Mouse (Mus musculus): ENCODE results near the gene Dpysl4.

- no peak for TF ChIP-seq CTCF (IDR thresholded peaks at IDR 0.05; ENCODE audit: low read depth)
- TF ChIP-seq EP300 (IDR thresholded peaks at IDR 0.05; ENCODE audit: low read depth), result no peak
Measured at GRCm38 (mm10) chr7:139107908-139108650, 22.3 kb downstream of the Dpysl4 start.

Measured in liver, embryonic 14.5 days (tissue).